Mouse (Mus musculus): ENCODE measurements around the gene Hdgfl2.
A peak's percentile ranks its signal among the peaks of the same experiment; 100 is the strongest.

Gene Hdgfl2

DNA sequence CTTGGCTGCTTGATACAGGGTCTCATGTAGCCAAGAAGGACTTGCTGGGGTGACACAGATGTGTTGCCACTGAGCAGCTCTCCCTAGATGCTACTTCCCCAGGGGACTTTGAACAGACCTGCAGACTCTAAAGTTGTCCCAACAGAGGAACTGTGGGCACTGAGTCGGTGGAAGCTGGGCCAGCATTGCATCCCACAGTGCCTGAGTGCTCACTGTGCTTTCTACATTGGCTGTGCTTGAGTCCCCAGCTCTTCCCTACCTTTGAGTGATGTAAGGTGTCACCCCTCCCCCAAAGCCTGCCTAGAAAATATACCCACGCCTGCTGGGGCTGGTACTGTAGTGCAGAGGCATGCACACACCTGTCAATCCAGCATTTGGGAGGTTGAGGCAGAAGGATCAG, 28.3 kb downstream of the Hdgfl2 start:
- DNase-seq, result no peak

DNA sequence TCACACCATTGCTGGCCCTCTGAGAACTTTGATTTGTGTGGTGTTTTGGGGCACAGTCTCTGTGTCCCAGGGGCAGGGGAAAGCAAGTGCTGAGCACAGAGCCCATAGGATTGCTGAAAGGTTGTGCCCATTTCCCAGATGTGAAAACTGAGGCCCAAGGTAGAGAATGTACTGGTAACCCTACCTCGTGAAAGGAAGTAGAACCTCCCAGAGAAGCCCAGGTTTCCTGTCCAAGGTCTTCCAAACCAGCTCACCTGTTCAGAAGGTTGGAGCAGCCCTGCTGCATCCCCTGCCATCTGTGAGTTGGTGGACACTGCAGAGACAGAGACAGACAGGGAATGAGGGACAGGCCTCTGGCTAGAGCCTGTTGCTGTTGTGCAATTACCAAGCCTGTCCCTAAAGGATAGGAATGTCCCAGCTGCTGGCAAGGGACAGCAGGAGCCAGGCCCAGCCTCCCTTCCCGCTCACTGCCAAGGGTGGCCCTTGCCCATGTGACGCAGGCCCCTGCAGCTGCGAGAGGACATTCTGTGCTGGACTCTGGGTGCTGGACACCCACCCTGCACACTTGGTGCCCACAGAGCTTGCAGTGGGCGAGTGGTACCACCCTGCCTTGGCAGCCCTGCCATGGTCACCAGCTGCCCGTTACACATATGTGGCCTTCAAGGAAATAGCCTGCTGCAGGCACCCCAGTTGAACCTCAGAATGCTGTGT, 29.1 kb downstream of the Hdgfl2 start:
- DNase-seq, result no peak

DNA sequence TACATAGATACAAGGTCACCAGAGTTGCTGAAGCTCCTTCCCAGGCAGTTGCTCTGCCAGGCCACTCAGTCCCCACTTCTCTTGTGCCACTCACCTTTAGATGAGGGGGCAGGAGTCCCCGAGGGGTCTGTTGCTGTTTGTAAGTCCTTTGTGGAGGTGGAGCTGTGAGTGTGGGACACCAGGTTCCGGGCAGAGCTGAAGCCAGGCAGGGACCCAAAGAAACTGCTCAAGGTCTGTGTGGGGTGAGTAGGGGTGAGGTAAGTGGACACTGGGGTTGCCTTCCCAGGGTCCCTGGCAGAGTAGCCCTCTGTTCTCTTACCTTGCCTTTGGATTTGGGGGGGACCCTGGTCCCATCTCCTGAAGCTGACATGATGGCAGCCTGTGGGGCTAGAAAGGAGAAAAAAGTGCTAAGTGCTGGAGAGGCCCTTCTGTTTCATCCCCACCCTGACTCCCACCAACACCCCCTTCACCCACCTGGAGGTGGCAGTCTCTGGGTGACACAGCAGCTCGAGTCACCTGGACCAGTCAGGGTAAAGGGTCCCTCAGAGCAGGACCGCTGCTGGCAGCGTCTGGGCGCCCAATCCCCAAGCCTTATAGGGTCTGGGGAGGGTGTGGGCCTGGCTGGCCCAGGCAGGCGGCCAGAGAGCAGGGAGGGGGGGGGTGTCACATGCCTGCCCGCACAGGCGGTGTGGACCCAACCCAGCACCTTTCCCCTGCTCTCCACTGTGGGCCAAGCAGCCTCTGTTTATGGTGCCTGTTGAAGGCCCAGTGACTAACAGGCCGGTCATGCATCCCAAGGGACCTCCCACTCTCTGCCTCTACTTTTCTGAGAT, 30.0 kb downstream of the Hdgfl2 start, which contains the start of gene Plin4:
Gene Plin4, minus strand, starts transcription at position 585 of the 833 bp plus-strand sequence.
- DNase-seq, result no peak

DNA sequence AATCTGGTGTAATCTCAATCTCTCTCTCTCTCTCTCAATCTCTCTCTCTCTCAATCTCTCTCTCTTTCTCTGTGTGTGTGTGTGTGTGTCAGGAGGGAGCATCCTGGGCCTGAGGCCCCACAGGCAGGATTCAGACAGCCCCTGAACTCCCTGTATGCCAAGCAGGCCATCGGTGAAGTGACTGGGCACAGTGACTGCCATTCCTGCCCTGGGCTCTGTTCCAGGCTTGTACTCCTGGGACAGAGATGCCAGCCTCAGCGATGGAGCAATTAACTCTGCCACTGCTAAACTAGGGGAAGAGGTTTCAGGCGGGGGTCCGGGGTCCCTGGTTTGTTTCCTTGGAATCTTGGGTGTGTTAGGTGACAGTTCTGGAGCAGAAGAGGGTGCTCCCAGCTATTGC, 31.1 kb downstream of the Hdgfl2 start:
- DNase-seq, result no peak

DNA sequence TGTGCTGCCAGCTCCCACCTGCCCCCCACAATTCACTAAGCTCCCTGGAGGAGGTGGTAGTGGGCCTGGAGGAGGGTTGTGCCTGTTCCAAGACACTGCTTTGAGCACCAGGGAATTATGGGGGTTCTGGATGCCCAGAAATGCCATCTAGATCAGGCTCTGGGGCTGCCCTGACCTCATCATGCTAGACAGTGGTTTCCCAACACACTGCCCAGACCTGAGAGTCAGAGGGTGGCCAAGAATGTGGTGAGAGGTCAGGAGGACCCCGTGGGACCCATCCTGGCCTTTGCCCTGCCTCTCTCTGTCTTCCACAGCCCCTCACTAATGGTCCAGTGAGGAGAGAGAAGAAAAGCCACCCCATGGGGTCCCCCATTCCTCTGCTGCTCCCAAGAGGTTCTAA, 31.6 kb downstream of the Hdgfl2 start:
- no peak for DNase-seq

DNA sequence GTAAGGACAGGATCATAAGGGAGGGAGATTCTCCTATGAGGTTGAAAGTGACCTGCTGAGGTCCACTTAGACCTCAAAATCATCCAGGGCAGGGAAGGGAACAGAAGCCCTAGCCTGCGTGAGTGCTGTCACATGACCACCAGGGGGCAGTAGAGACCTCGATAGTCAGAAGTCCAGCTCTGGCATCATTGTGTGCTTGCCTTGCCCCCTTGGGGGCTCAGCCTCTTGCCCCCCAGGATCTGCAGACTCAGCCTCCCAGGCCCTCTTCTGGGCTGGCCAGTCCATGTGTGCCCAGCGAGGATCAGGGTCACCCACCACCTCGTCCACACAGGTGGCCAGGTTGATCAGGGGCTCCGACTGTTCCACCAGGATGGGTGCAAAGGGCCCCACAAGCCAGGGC, 32.4 kb downstream of the Hdgfl2 start:
- peak; percentile 45 for DNase-seq

DNA sequence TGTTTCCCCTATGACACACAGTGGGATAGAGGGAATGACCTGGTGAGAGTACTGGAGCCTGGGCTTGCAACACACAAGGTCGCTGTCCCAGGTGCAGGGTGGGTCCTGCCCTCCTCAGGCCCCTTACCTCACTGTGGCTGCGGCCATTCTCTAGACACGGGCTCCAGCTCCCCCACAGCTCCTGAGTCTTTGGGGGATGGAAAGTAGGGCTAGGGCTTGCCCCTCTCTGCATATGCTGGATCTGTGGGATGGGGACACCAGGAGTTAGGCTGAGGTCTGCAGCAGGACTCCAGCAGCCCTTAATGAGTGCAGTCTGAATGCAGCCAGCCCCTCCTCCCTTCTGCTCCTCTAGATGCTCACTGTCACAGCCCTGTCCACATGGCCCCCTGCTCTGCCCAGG, 33.3 kb downstream of the Hdgfl2 start:
- DNase-seq, result no peak

DNA sequence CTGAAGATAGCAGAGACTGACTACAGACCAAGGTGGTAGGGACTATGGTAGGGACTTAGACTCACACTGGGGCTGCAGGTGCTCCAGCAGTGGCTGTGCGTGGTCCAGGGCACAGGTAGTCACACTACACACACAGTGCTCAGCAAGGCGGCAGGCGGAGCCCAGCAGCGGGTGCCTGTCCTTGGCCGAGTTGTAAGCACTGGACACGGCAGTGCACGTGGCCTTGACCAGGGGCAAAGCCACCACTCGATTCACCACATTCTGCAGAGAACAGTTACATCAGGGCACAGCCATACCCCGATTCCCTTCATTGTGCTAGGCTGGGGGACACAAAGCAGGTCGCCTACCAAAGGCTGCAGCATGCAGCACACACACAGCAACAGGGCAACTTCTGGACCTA, 36.8 kb downstream of the Hdgfl2 start:
- DNase-seq, result no peak

DNA sequence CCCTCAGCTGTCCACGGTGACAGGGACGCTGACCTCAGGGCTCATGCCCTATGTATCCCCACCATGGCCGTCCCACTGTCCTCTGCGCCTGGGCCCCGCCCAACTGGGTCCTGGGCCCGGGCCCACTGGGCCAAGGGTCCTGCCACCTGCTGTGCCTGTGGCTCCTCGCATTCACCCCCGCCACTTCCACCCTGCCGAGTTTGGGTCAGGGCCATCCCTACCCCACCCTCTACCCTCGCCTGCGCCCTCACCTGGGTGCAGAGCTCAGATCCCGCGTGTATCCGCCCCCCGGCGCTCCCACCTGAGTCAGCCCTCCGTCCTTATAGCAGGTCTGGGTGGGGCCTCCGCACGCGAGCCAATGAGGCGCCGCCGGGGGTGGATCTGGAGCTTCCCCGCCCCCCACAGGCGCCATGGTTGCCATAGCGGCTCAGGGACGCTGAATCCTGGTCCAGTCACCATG, 37.8 kb downstream of the Hdgfl2 start, which contains the start of gene Plin5:
Gene Plin5, minus strand, starts transcription at position 346 of the 460 bp plus-strand sequence.
- peak; percentile 78 for DNase-seq

DNA sequence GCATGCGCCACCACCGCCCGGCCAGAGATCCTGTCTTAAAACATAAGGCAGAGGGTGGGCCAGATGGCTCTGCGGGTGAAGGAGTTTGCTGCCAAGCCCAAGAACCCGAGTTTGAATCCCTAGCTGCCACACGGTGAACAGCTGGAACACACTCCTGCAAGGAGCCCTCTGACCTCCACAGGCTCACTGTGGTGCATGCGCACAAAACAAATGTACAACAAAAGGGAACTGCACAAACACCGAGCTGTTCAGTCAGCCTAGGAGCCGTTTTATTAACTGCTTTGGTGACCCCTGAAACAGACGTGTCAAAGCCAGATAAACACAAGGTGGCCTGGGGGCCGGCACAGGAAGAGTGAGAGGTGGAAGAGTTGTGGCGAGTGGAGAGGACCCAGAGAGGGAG, 40.0 kb downstream of the Hdgfl2 start:
- DNase-seq, result no peak

DNA sequence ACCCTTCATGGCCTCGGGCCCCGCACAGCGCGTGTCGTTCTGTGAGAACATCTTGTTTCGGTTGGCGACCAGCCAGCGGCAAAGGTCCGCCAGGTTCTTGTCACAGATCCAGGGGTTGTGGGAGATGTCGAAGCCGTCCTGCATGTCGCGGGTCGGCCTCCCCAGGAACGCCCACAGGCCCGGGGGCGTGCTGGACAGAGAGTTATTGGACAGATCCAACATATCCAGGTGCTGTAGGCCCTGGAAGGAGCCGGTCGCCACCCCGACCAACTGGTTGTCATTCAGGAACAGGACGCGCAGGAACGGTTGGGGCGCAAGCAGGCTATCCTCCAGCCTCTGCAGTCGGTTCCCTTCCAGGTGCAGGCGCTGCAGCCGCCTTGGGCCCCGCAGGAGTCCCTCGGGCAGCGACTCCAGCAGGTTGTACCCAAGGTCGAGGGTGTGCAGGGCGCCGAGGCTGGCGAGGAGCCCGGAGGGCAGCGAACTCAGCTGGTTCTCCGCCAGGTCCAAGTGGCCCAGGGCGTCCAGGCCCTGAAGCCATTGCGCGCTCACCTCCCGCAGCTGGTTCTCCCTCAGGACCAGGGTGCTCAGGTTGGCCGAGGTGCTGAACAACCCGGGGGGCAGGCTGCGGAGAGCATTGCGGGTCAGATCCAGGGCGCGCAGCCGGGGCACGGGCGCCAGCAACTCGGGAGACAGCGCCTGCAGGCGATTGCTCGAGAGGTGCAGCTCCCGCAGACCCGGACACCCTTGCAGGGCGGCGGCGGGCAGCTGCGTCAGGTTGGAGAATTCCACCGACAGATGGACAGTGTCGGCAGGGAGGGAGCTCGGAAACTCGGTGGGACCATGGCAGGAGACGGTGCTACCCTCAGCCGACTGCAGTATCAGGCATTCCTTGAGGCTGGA, 40.8 kb downstream of the Hdgfl2 start:
- peak; percentile 87 for DNase-seq

DNA sequence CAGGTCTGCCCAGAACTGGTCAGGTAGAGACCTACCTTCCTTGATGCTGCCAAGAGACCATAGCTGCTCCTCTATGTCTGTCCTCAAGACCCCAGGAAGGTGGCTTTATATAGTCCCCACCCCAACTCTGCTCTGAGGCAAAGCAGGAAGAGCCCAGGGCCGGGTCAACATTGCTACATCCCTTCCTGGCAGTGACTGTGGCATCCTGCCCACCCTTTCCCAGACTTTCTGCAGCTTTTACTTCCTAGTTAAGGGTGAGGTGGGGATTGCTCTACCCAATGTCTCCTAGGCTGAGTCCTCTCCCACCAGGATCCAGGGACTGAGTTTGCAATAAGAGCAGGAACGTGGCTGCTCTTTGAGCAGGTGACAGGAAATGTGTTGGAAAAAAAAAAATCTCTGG, 42.4 kb downstream of the Hdgfl2 start, which contains the start of gene Lrg1:
Gene Lrg1, minus strand, starts transcription at position 176 of the 400 bp plus-strand sequence.
- no peak for DNase-seq

DNA sequence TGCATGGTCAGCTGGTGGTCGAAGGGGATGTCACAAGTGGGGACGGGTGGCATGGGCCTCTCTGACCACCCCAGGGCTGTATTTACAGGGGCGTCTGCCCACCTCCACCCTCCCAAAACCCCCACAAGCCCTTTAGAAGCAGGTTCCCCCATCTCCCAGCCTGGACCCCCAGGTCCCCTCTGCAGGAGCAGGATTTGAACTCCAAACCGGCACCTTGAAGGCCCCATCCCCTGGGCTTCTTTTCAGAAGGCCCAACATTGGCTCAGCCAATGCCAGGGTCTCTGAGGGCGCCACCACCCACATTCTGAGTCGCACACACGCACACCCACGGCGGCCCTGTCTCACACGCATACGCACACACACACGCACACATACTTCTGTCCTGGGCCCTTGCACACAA, 43.7 kb downstream of the Hdgfl2 start:
- DNase-seq, result no peak

DNA sequence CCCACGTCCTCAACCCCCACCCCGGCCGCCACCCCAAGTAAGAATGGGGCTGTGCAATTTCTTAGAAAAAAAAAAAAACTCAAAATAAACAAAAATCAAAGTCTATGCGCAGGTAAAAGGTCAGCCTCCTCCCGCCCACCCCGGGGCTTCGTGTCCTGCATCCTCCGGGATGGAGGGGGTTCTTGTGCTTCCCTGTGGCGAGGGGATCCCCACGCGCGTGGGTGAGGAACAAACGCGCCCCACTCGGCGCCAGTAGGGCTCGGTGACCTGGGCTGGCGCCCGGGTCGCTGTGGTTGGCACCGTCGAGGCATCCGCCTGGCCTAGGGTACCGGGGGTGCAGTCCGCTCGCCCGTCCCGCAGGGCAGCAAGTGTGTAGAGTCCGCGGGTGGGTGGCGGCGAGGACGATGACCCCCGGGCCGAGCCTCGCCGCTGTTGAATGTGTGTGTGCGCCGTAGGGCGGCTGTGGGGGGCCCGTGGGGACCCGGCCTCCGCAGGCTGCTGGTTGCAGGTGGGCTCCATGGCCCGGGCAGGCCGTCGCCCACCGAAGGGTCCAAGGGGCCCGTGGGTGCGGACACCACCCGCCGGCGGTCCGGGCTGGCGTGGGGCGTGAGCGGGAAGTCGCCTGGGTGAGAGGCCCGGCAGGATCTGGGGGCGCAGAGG, 44.4 kb downstream of the Hdgfl2 start:
- DNase-seq, result no peak

DNA sequence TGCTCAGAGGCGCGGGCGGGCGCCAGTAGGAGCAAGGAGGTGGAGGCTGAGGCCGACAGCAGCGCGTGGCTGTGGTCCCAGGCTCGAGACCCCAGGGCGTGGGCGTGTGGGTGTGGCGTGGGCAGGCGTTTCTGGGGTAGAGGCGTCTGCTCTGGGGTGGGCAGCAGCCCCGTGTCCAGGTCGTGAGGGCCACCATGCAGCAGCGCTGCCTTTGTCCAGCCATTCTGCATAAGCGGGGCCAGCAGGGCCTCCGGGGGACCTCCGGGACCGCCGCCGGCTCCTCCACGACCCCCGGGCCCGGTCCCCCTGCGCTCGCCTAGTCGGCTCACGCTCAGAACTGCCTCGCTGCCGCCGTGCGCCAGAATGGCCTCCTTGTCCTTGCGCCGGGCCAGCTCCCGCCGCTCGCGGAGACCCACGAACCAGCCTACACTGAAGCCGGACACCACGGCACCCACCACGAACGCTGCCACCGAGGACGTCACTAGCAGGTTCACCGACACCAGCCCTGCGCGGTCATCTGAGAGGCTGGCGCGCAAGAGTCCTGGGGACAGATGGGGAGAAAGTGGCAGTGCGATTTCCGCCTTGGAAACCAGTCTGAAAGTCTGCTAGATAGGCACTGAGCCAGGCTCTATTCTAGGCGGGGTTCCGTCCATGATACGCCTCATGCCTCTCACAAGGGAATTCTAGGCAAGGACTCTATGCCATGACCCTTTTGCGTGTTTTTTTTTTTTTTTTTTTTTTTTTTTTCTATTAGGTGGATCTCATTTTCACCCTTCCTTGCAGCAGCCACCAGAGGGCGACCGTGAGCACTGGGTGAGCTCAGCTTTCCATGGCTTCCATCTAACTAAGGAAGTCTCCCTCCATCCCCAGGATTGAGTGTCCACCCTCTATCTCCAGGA, 45.2 kb downstream of the Hdgfl2 start:
- DNase-seq, result no peak

DNA sequence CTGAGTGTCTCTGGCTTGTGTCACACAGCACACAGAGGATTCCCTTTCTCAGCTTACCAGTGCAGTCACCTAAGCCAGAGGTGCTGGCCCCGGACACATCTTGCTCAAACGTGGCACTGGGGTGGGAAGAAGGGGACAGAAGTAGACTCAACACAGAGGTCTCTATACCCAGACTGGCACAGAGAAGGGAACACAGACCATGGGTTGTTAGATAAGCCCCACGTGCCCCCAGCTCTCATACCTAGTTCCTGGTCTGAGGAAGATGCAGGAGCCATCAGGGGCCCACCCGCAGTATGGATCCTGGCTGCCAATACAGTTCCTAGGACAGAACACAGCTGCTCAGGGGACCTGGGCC, 45.8 kb downstream of the Hdgfl2 start:
- no peak for DNase-seq

DNA sequence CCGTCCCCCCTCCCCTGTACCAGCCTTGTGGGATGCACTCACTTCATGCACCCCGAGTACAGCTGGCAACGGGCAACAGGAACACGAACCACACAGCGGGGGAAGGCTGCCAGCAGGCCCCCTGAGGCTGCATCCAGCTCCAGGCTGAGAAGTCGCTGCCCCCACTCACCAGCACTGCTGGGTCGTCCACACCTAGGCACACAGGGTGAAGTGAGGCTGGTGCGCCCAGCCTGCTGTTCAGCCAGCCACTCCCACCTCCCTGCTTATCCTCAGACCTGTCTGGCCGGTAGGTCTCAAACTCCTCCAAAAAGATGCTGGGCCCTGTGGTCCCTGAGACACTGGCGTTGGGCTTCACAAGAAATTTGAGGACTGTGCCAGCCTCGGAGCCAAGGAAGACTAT, 46.7 kb downstream of the Hdgfl2 start:
- no peak for DNase-seq

DNA sequence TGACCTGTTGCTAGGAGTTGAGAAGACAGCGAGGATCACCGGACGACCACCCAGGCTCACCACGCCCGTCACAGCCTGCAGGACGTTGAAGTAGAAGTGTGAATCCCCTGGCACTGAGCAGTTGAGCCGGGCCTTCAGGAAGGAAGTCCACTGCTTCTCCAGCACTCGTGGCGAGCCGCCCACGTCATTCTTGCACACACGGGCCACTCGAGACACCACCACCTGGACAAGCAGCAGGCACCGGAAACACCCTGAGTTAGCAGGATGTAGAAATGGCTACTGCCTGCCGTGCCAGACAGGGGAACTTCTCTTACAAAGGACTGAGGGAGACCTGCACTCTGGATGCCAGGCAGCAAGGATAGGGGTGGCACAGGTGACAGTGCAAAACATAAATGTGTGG, 48.8 kb downstream of the Hdgfl2 start:
- DNase-seq, result no peak

DNA sequence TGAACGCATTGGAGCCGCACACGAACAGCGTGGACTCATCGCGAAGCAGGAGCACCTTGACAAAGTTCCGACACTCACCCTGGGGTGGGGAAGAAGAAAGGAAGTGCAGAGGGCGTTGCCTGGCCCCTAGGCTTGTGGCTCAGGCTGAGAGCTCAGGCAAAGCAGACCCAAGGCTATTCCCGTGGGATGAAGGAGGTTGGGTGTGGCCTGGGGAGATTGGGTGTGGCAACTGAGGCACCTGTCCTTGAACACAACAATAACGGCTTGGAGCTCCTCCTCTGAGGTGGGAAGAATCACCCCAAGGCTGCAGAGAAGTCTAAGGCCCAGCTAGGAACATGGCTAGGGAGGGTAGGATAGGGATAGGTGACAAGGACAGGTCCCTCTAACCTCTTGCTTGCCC, 51.7 kb downstream of the Hdgfl2 start:
- no peak for DNase-seq

DNA sequence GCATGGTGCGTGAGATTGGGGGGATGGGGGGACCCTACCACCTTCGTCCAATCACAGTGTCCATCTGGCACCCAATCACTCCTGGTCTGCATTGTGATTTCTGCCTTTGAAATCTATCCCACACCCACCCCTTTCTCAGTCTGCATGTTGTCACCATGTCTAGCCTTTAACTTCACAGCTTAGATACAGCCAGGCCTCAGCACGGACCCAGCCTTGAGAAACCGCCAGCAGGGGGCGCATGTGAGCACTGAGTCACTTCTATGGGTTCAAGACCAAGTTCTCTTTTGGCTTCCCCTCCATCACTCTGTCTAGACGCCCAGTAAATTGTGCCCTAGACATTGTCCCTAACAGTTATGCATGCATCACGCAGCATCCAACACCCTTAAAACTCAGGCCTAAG, 52.4 kb downstream of the Hdgfl2 start:
- no peak for DNase-seq

DNA sequence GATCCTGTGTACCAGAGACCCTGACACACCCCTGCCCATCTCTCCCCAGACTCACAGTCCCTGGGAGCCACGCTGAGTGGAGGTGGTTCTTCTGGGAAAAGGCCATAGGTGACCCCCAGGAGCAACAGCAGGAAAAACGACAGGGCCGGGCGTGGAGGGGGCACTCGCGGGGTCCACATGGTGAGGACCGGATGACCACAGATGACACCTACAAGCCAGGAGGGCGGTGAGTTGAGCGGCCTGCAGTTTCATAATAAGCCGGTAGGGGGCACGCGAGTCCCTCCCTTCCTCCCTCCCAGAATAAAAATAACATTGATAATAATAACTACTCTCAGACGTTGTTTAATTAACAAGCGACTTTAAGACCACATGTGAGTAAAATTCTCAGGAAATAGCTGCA, 53.2 kb downstream of the Hdgfl2 start:
- DNase-seq, result peak; percentile 52

All from kidney, adult 11 months (tissue).